Mouse (Mus musculus): ENCODE results near the gene Epha5.

GRCm38 (mm10) chr5:84317839-84318238, 99.3 kb downstream of the Epha5 start:
- TF ChIP-seq CTCF (conservative IDR thresholded peaks at IDR 0.05; ENCODE audit: insufficient read depth, insufficient read length, low read depth, low read length) (no peak), POLR2A (IDR thresholded peaks at IDR 0.05; ENCODE audit: low read depth, low read length) (no peak)
